Mouse (Mus musculus) kidney, adult 2 months (tissue): ENCODE results near the gene Aktip. TPM values are rescaled to one million over a fixed set of nuclear protein-coding genes. Genes with fewer than 3 reads are reported as not detected.

Source experiments
- DNase-seq: peaks from one replicate; pipeline ENCODE4 v3.0.0; 2021
- H3K27ac ChIP-seq: fragments of 200-500 bp; 2 replicates; pipeline ENCODE4 v1.5.1; 2012; ENCODE audit warnings: low read depth, low read length, control low read depth, inconsistent platforms; ENCODE audit not compliant: insufficient read depth
- H3K27me3 ChIP-seq: fragments of 200-500 bp; replicated peaks from 2 replicates; pipeline ENCODE4 v1.6.1; 2012; ENCODE audit warnings: mild to moderate bottlenecking, moderate library complexity, low read length, inconsistent platforms; ENCODE audit not compliant: control insufficient read depth, insufficient read depth
- H3K36me3 ChIP-seq: fragments of 200-500 bp; 2 replicates; pipeline ENCODE4 v1.6.1; 2012; ENCODE audit warnings: mild to moderate bottlenecking, moderate library complexity, low read length, inconsistent platforms; ENCODE audit not compliant: control insufficient read depth, insufficient read depth
- H3K4me1 ChIP-seq: fragments of 200-500 bp; 2 replicates; pipeline ENCODE4 v1.6.1; 2011; ENCODE audit warnings: low read length; ENCODE audit not compliant: control insufficient read depth, insufficient read depth
- H3K4me3 ChIP-seq: fragments of 200-500 bp; 2 replicates; pipeline ENCODE4 v1.5.1; 2011; ENCODE audit warnings: mild to moderate bottlenecking, low read depth, low read length, control low read depth; ENCODE audit not compliant: insufficient read depth
- CTCF ChIP-seq: fragments of 200-500 bp; conservative IDR thresholded peaks from 2 replicates; pipeline ENCODE4 v1.5.1; 2011; ENCODE audit warnings: low read depth, mild to moderate bottlenecking, control low read depth, low read length, moderate library complexity, mixed read lengths; ENCODE audit not compliant: insufficient read depth, insufficient read length
- POLR2A ChIP-seq: fragments of 200-500 bp; IDR thresholded peaks from one replicate; pipeline ENCODE4 v1.6.1; 2011; ENCODE audit warnings: low read depth, low read length, control low read depth
- WGBS: fragments of 180-500 bp; shearing (Covaris S2); methylation state at CpG from one replicate; pipeline ENCODE4 v1.1.7; 2018; 5-methylcytosine and 5-hydroxymethylcytosine counted together
- polyA plus RNA-seq: library from polyadenylated mRNA; depleted of rRNA; stranded (reverse); fragments of >200 nt; gene quantifications from 2 replicates; pipeline ENCODE4 v1.2.3, GENCODE M21; 2012; rRNA removed

Aktip gene
- polyA plus RNA-seq, result 108 and 114 TPM in 2 replicates

GRCm38 (mm10) chr8:91199876-91200275, at the start of gene Aktip:
Gene Aktip, minus strand, starts transcription at chr8:91199976.
- Histone ChIP-seq H3K4me3 (no peak within 1 kb of the TSS), H3K27ac (no peak within 1 kb of the TSS), H3K27me3 (no peaks in the 10 kb centered on the region), H3K4me1 (no peaks in the 10 kb centered on the region), H3K36me3 (no peaks in the 10 kb centered on the region)
- 97% methylated on average over 7 of the region's 7 CpGs for WGBS
- TF ChIP-seq CTCF, result no peak
- no peak for DNase-seq

GRCm38 (mm10) chr8:91245821-91246454, 46.2 kb upstream of the Aktip start:
- no peak overlapping the region for H3K4me3 ChIP-seq
- no peaks in the 10 kb centered on the region for H3K27me3 ChIP-seq
- TF ChIP-seq CTCF, result no peak
- TF ChIP-seq POLR2A, result no peak
- H3K36me3 ChIP-seq, result no peaks in the 10 kb centered on the region; the same call in 1 of the 2 replicates
- H3K27ac ChIP-seq, result no peak overlapping the region
- WGBS, result 92% methylated on average over 4 of the region's 4 CpGs
- DNase-seq, result no peak
- no peaks in the 10 kb centered on the region for H3K4me1 ChIP-seq

GRCm38 (mm10) chr8:91242721-91243120, 42.9 kb upstream of the Aktip start:
- H3K27me3 ChIP-seq, result no peaks in the 10 kb centered on the region
- 93% methylated on average over 1 of the region's 1 CpGs for WGBS
- no peak overlapping the region for H3K27ac ChIP-seq
- no peak overlapping the region for H3K4me3 ChIP-seq
- no peak for DNase-seq
- no peaks in the 10 kb centered on the region for H3K4me1 ChIP-seq
- H3K36me3 ChIP-seq, result no peaks in the 10 kb centered on the region; the same call in 1 of the 2 replicates
- TF ChIP-seq CTCF, result no peak

GRCm38 (mm10) chr8:91241873-91242519, 42.2 kb upstream of the Aktip start:
- no peak for TF ChIP-seq POLR2A
- no peak for TF ChIP-seq CTCF
- no peak for DNase-seq
- Histone ChIP-seq H3K27me3 (no peaks in the 10 kb centered on the region), H3K4me3 (no peak overlapping the region), H3K4me1 (no peaks in the 10 kb centered on the region), H3K27ac (no peak overlapping the region), H3K36me3 (no peaks in the 10 kb centered on the region; the same call in 1 of the 2 replicates)
- 77% methylated on average over 8 of the region's 8 CpGs for WGBS

- Histone ChIP-seq H3K27me3 (no peaks in the 10 kb centered on the region), H3K4me1 (no peaks in the 10 kb centered on the region), H3K27ac (no peak overlapping the region), H3K36me3 (no peaks in the 10 kb centered on the region; the same call in 1 of the 2 replicates), H3K4me3 (no peak overlapping the region)
- TF ChIP-seq POLR2A (no peak), CTCF (no peak)
- no peak for DNase-seq
- 66% methylated on average over 5 of the region's 5 CpGs for WGBS
Observed at GRCm38 (mm10) chr8:91241371-91241770, 41.6 kb upstream of the Aktip start.

- no peaks in the 10 kb centered on the region for H3K36me3 ChIP-seq
- 73% methylated on average over 2 of the region's 2 CpGs for WGBS
- no peak overlapping the region for H3K27ac ChIP-seq
- no peak for TF ChIP-seq CTCF
- TF ChIP-seq POLR2A, result no peak
- DNase-seq, result no peak
- no peak overlapping the region for H3K4me3 ChIP-seq
- H3K4me1 ChIP-seq, result no peaks in the 10 kb centered on the region
- no peaks in the 10 kb centered on the region for H3K27me3 ChIP-seq
Observed at GRCm38 (mm10) chr8:91237191-91237590, 37.4 kb upstream of the Aktip start.

- Histone ChIP-seq H3K4me3 (no peak overlapping the region), H3K4me1 (no peaks in the 10 kb centered on the region), H3K36me3 (peaks cover 3% of the 10 kb centered on the region; the same call in 1 of the 2 replicates), H3K27me3 (no peaks in the 10 kb centered on the region), H3K27ac (no peak overlapping the region)
- 91% methylated on average over 2 of the region's 2 CpGs for WGBS
- TF ChIP-seq POLR2A, result no peak
- DNase-seq, result no peak
Observed at GRCm38 (mm10) chr8:91234097-91234496, 34.3 kb upstream of the Aktip start.
